ENCODE assay signal across 8 mouse cellular contexts in genomic region chr4:124850261-124850913, GRCm38 (mm10). TPM values are rescaled to one million over a fixed set of nuclear protein-coding genes. Genes with fewer than 3 reads are reported as not detected.
DNase-seq lines count a peak whose midpoint lies in the region; ATAC-seq lines count a peak whose summit lies in the region.

TSS of gene Yrdc (plus strand) at chr4:124850679.

- H3K4me3 ChIP-seq in heart, embryonic 13.5 days: peak within 1 kb of the TSS; percentile 78
- H3K4me3 ChIP-seq in liver, embryonic 12.5 days: peak within 1 kb of the TSS; percentile 100
- peak within 1 kb of the TSS; percentile 98 for H3K4me3 ChIP-seq in stomach, embryonic 15.5 days (replicated peaks)

- peak; percentile 89 for ATAC-seq in erythroid progenitor cell, adult 5-6 weeks (replicated peaks; ENCODE audit: low FRiP score, poor library complexity, severe bottlenecking)
- ATAC-seq in heart, embryonic 13.5 days (ENCODE audit: extremely low read depth, insufficient number of reproducible peaks, low FRiP score, low TSS enrichment): peak; percentile 91
- ATAC-seq in liver, embryonic 12.5 days: peak; percentile 91
- peak; percentile 94 for ATAC-seq in stomach, embryonic 15.5 days (ENCODE audit: insufficient read depth, low FRiP score, low read depth)

- H3K4me2 ChIP-seq in heart, embryonic 13.5 days: peak within 1 kb of the TSS; percentile 95
- H3K4me2 ChIP-seq in liver, embryonic 12.5 days: peak within 1 kb of the TSS; percentile 97
- peak within 1 kb of the TSS; percentile 81 for H3K4me2 ChIP-seq in stomach, embryonic 15.5 days

- no peaks in the 10 kb centered on the region for H3K9me3 ChIP-seq in heart, embryonic 13.5 days
- no peaks in the 10 kb centered on the region for H3K9me3 ChIP-seq in liver, embryonic 12.5 days (replicated peaks)
- no peaks in the 10 kb centered on the region for H3K9me3 ChIP-seq in stomach, embryonic 15.5 days

- no peaks in the 10 kb centered on the region for H3K27me3 ChIP-seq in heart, embryonic 13.5 days (replicated peaks)
- H3K27me3 ChIP-seq in liver, embryonic 12.5 days (replicated peaks): no peaks in the 10 kb centered on the region
- no peaks in the 10 kb centered on the region for H3K27me3 ChIP-seq in stomach, embryonic 15.5 days (replicated peaks)

- H3K27ac ChIP-seq in heart, embryonic 13.5 days (replicated peaks): peak within 1 kb of the TSS; percentile 93
- H3K27ac ChIP-seq in liver, embryonic 12.5 days: peak within 1 kb of the TSS; percentile 87
- H3K27ac ChIP-seq in stomach, embryonic 15.5 days: peak within 1 kb of the TSS; percentile 94

- peaks cover 29% of the 10 kb centered on the region for H3K36me3 ChIP-seq in heart, embryonic 13.5 days
- H3K36me3 ChIP-seq in liver, embryonic 12.5 days: peaks cover 43% of the 10 kb centered on the region
- peaks cover 18% of the 10 kb centered on the region for H3K36me3 ChIP-seq in stomach, embryonic 15.5 days

- peak; percentile 94 for DNase-seq in CD4-positive helper T cell, adult 2 months (ENCODE audit: low read depth, low spot score)
- peak; percentile 89 for DNase-seq in brain, embryonic 18.5 days (ENCODE audit: low read depth, low spot score)
- peak; percentile 97 for DNase-seq in kidney, postnatal 10 days
- DNase-seq in natural killer cell, adult 2 months (ENCODE audit: low spot score in 2 of 2): peak; percentile 89 to 90

- peaks cover 26% of the 10 kb centered on the region for H3K4me1 ChIP-seq in heart, embryonic 13.5 days
- H3K4me1 ChIP-seq in liver, embryonic 12.5 days: peaks cover 34% of the 10 kb centered on the region
- peaks cover 22% of the 10 kb centered on the region for H3K4me1 ChIP-seq in stomach, embryonic 15.5 days

- H3K9ac ChIP-seq in heart, embryonic 13.5 days: peak within 1 kb of the TSS; percentile 94
- peak within 1 kb of the TSS; percentile 95 for H3K9ac ChIP-seq in liver, embryonic 12.5 days
- H3K9ac ChIP-seq in stomach, embryonic 15.5 days: peak within 1 kb of the TSS; percentile 76

- WGBS in heart, embryonic 13.5 days: 1% methylated on average over 64 of the region's 90 CpGs
- WGBS in liver, embryonic 12.5 days (ENCODE audit: insufficient replicate concordance): under 1% methylated on average over 84 of the region's 90 CpGs
- WGBS in stomach, embryonic 15.5 days: under 1% methylated on average over 85 of the region's 90 CpGs

RNA-seq across cellular contexts. Expression of gene Yrdc, which starts in this region (rescaled TPM):
- total RNA-seq in erythroid progenitor cell, adult 5-6 weeks (2015; ENCODE audit: low replicate concordance): 4.2 and 46.1 TPM in 2 replicates
- 13.9 and 19.4 TPM in 2 replicates for total RNA-seq in erythroid progenitor cell, adult 5-6 weeks (2017; ENCODE audit: low replicate concordance)
- 21.1 and 25.1 TPM in 2 replicates for polyA plus RNA-seq in heart, embryonic 13.5 days (2015; fragmentation: Nextera tagmentation; extraction: Ambion mirVana)
- polyA plus RNA-seq in liver, embryonic 12.5 days (2016; fragmentation: Nextera tagmentation; extraction: Ambion mirVana): 39.6 and 43.1 TPM in 2 replicates
- 34.2 and 36.1 TPM in 2 replicates for polyA plus RNA-seq in stomach, embryonic 15.5 days (2015; fragmentation: Nextera tagmentation; extraction: Ambion mirVana)

Comparison
In these comparisons a context has a peak if more than half of its experiments do, and no peak if none do; other contexts are left out.
1. Peak in every context shown above with its lines: DNase-seq, ATAC-seq, H3K4me3 ChIP-seq and H3K27ac ChIP-seq.